Mouse (Mus musculus) heart, postnatal 0 days (tissue): ENCODE measurements at regions not wholly inside any gene's neighbourhood (a gene's known extent, or its start where the extent isn't known, plus 50 kb on each side); places are given as distances from the start of the nearest gene placed in this dataset.

Source experiments
- ATAC-seq: fragments of 200-750 bp; cut with Nextera tagmentation; 2 replicates; pipeline ENCODE4 v1.8.0; 2017; ENCODE audit warnings: low read depth, moderate number of reproducible peaks, moderate library complexity; ENCODE audit not compliant: insufficient read depth
- DNase-seq: peaks from one replicate; pipeline ENCODE4 v3.0.0-alpha.2; 2016; ENCODE audit warnings: low spot score
- H3K27ac ChIP-seq: fragments of 300-500 bp; sonication (generic); 2 replicates; pipeline ENCODE4 v1.5.1; 2014; ENCODE audit warnings: low read depth, mild to moderate bottlenecking
- H3K27me3 ChIP-seq: fragments of 300-500 bp; sonication (generic); 2 replicates; pipeline ENCODE4 v1.6.1; 2014; ENCODE audit warnings: low read length, mixed read lengths; ENCODE audit not compliant: control insufficient read depth, insufficient read depth
- H3K36me3 ChIP-seq: fragments of 300-500 bp; sonication (generic); replicated peaks from 2 replicates; pipeline ENCODE4 v1.6.1; 2014; ENCODE audit warnings: low read length, mixed read lengths; ENCODE audit not compliant: control insufficient read depth, insufficient read depth
- H3K4me1 ChIP-seq: fragments of 300-500 bp; sonication (generic); 2 replicates; pipeline ENCODE4 v1.6.1; 2014; ENCODE audit warnings: antibody characterized with exemption; ENCODE audit not compliant: control insufficient read depth, insufficient read depth
- H3K4me2 ChIP-seq: fragments of 300-500 bp; sonication (generic); 2 replicates; pipeline ENCODE4 v1.6.1; 2014; ENCODE audit warnings: low read depth, mild to moderate bottlenecking, low read length, moderate library complexity
- H3K4me3 ChIP-seq: fragments of 300-500 bp; sonication (generic); 2 replicates; pipeline ENCODE4 v1.5.1; 2014; ENCODE audit warnings: low read depth, low read length
- H3K9ac ChIP-seq: fragments of 300-500 bp; sonication (generic); replicated peaks from 2 replicates; pipeline ENCODE4 v1.6.1; 2014; ENCODE audit warnings: low read depth, low read length, mixed read lengths
- H3K9me3 ChIP-seq: fragments of 300-500 bp; sonication (generic); replicated peaks from 2 replicates; pipeline ENCODE4 v1.6.1; 2016; ENCODE audit warnings: low read length; ENCODE audit not compliant: control insufficient read depth
- CTCF ChIP-seq: IDR thresholded peaks from 2 replicates; pipeline ENCODE4 v1.5.1; 2016; ENCODE audit warnings: antibody characterized with exemption, control low read depth, low read depth
- EP300 ChIP-seq: IDR thresholded peaks from 2 replicates; pipeline ENCODE4 v1.6.1; 2016; ENCODE audit warnings: antibody characterized with exemption, low read depth
- WGBS: fragments of 180-500 bp; shearing (Covaris S2); extraction: QIAGEN DNeasy Blood & Tissue Kit; methylation state at CpG from one replicate; pipeline ENCODE4 v1.1.7; 2014; 5-methylcytosine and 5-hydroxymethylcytosine counted together

GRCm38 (mm10) chr17:65174114-65174513 lies 338.2 kb upstream of the 4930583I09Rik start:
- H3K4me2 ChIP-seq: no peak overlapping the region
- TF ChIP-seq EP300: no peak
- no peak for TF ChIP-seq CTCF
- 78% methylated on average over 6 of the region's 6 CpGs for WGBS
- no peak overlapping the region for H3K27ac ChIP-seq
- no peaks in the 10 kb centered on the region for H3K9me3 ChIP-seq
- no peaks in the 10 kb centered on the region for H3K27me3 ChIP-seq
- ATAC-seq: no peak
- H3K4me3 ChIP-seq: no peak overlapping the region
- no peak for DNase-seq
- no peaks in the 10 kb centered on the region for H3K4me1 ChIP-seq
- no peaks in the 10 kb centered on the region for H3K36me3 ChIP-seq
- no peak overlapping the region for H3K9ac ChIP-seq

- Histone ChIP-seq H3K27me3 (no peaks in the 10 kb centered on the region), H3K36me3 (no peaks in the 10 kb centered on the region), H3K9ac (no peak overlapping the region), H3K4me2 (no peak overlapping the region), H3K4me1 (no peaks in the 10 kb centered on the region), H3K4me3 (no peak overlapping the region), H3K9me3 (no peaks in the 10 kb centered on the region), H3K27ac (no peak overlapping the region)
- TF ChIP-seq CTCF (no peak), EP300 (no peak)
- 83% methylated on average over 3 of the region's 3 CpGs for WGBS
- ATAC-seq (no peak), DNase-seq (no peak)
These were observed 337.4 kb upstream of the 4930583I09Rik start for GRCm38 (mm10) chr17:65173236-65173635.

- H3K27ac ChIP-seq: no peak overlapping the region
- H3K4me2 ChIP-seq: no peak overlapping the region
- H3K9ac ChIP-seq: no peak overlapping the region
- no peaks in the 10 kb centered on the region for H3K4me1 ChIP-seq
- DNase-seq (no peak), ATAC-seq (no peak)
- H3K4me3 ChIP-seq: no peak overlapping the region
- H3K9me3 ChIP-seq: no peaks in the 10 kb centered on the region
- 69% methylated on average over 4 of the region's 4 CpGs for WGBS
- TF ChIP-seq CTCF (no peak), EP300 (no peak)
- H3K36me3 ChIP-seq: no peaks in the 10 kb centered on the region
- H3K27me3 ChIP-seq: no peaks in the 10 kb centered on the region
These were observed 334.8 kb upstream of the 4930583I09Rik start for GRCm38 (mm10) chr17:65170691-65171090.

GRCm38 (mm10) chr17:65169981-65170617 lies 334.2 kb upstream of the 4930583I09Rik start:
- Histone ChIP-seq H3K4me3 (no peak overlapping the region), H3K4me2 (no peak overlapping the region), H3K27ac (no peak overlapping the region), H3K9ac (no peak overlapping the region), H3K27me3 (no peaks in the 10 kb centered on the region), H3K36me3 (no peaks in the 10 kb centered on the region), H3K4me1 (no peaks in the 10 kb centered on the region), H3K9me3 (no peaks in the 10 kb centered on the region)
- WGBS: 74% methylated on average over 4 of the region's 4 CpGs
- ATAC-seq (no peak), DNase-seq (no peak)
- TF ChIP-seq EP300 (no peak), CTCF (no peak)

- peaks cover 11% of the 10 kb centered on the region for H3K9me3 ChIP-seq
- no peak overlapping the region for H3K4me3 ChIP-seq
- ATAC-seq: no peak
- H3K4me1 ChIP-seq: no peaks in the 10 kb centered on the region
- H3K4me2 ChIP-seq: no peak overlapping the region
- no peak overlapping the region for H3K9ac ChIP-seq
- no peak for DNase-seq
- TF ChIP-seq CTCF: no peak
- no peak for TF ChIP-seq EP300
- 43% methylated on average over 2 of the region's 2 CpGs for WGBS
- H3K36me3 ChIP-seq: no peaks in the 10 kb centered on the region
- H3K27me3 ChIP-seq: no peaks in the 10 kb centered on the region
- H3K27ac ChIP-seq: no peak overlapping the region
These were observed 310.5 kb upstream of the 4930583I09Rik start for GRCm38 (mm10) chr17:65146376-65146775.

GRCm38 (mm10) chr17:65114651-65115050 lies 278.8 kb upstream of the 4930583I09Rik start:
- Histone ChIP-seq H3K27ac (no peak overlapping the region), H3K9ac (no peak overlapping the region), H3K4me3 (no peak overlapping the region), H3K27me3 (no peaks in the 10 kb centered on the region), H3K36me3 (no peaks in the 10 kb centered on the region), H3K4me1 (no peaks in the 10 kb centered on the region), H3K9me3 (no peaks in the 10 kb centered on the region), H3K4me2 (no peak overlapping the region)
- ATAC-seq (no peak), DNase-seq (no peak)
- WGBS: 71% methylated on average over 5 of the region's 5 CpGs
- TF ChIP-seq CTCF (no peak), EP300 (no peak)
